Mouse (Mus musculus) bone marrow, adult 2 months (tissue): Measurements from ENCODE around the gene Sft2d2.

ENCODE experiments used
- CTCF ChIP-seq: fragments of 200-500 bp; IDR thresholded peaks from 2 replicates; pipeline ENCODE4 v1.5.1; 2011; ENCODE audit warnings: low read length, control low read depth; ENCODE audit not compliant: control insufficient read depth, insufficient read depth
- POLR2A ChIP-seq: fragments of 200-500 bp; IDR thresholded peaks from 2 replicates; pipeline ENCODE4 v1.6.1; 2011; ENCODE audit warnings: low read depth, mild to moderate bottlenecking, control low read depth, low read length, borderline replicate concordance; ENCODE audit not compliant: control insufficient read depth

DNA sequence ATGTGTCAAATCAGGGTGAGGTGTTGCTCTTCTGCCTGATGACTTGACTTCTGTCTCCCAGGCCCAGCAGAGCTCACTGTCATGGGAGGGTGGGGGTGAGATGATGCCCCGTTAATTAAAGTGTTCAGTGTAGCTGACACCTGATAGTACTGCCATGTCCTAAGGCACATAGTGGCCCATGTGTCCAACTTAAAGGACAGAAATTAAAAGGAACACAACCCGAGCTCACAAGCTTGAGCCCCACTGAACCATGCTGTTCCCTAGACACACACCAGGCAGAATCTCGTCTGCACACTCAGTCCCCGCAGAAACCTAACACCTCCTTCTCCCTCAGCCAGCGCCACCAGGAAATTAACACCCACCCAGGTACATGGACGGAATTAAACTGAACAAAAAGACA lies 29.3 kb downstream of the Sft2d2 start:
- no peak for TF ChIP-seq POLR2A
- TF ChIP-seq CTCF: no peak
